Mouse (Mus musculus): ENCODE measurements around the gene Spag16. TPM values are rescaled to one million over a fixed set of nuclear protein-coding genes. Genes with fewer than 3 reads are reported as not detected.

The Spag16 gene
- polyA plus RNA-seq, 1 experiment from 2014 or later = 2.6 TPM

GRCm38 (mm10) chr1:70692529-70692928, 865.8 kb downstream of the Spag16 start:
- DNase-seq (ENCODE audit: extremely low spot score, low spot score) = no peak
- Histone ChIP-seq H3K36me3 (replicated peaks) (no peaks in the 10 kb centered on the region), H3K4me1 (no peaks in the 10 kb centered on the region), H3K9me3 (no peaks in the 10 kb centered on the region), H3K27me3 (ENCODE audit: poor library complexity, severe bottlenecking) (no peaks in the 10 kb centered on the region), H3K27ac (no peak overlapping the region), H3K4me3 (no peak overlapping the region)
- WGBS = 91% methylated on average over 2 of the region's 2 CpGs

GRCm38 (mm10) chr1:70700270-70700669, 873.5 kb downstream of the Spag16 start:
- Histone ChIP-seq H3K4me3 (no peak overlapping the region), H3K9me3 (no peaks in the 10 kb centered on the region), H3K4me1 (no peaks in the 10 kb centered on the region), H3K27me3 (ENCODE audit: poor library complexity, severe bottlenecking) (no peaks in the 10 kb centered on the region), H3K27ac (no peak overlapping the region), H3K36me3 (replicated peaks) (no peaks in the 10 kb centered on the region)
- no peak for DNase-seq (ENCODE audit: extremely low spot score, low spot score)
- whole genome bisulfite sequencing = 85% methylated on average over 5 of the region's 5 CpGs

- WGBS = 85% methylated on average over 3 of the region's 3 CpGs
- H3K4me3 ChIP-seq = no peak overlapping the region
- H3K9me3 ChIP-seq = no peaks in the 10 kb centered on the region
- H3K27me3 ChIP-seq (ENCODE audit: poor library complexity, severe bottlenecking) = no peaks in the 10 kb centered on the region
- no peaks in the 10 kb centered on the region for H3K36me3 ChIP-seq (replicated peaks)
- DNase-seq (ENCODE audit: extremely low spot score, low spot score) = no peak
- no peaks in the 10 kb centered on the region for H3K4me1 ChIP-seq
- no peak overlapping the region for H3K27ac ChIP-seq
These were observed 877.2 kb downstream of the Spag16 start for GRCm38 (mm10) chr1:70703934-70704333.

- Histone ChIP-seq H3K9me3 (no peaks in the 10 kb centered on the region), H3K36me3 (replicated peaks) (no peaks in the 10 kb centered on the region), H3K4me1 (no peaks in the 10 kb centered on the region), H3K4me3 (no peak overlapping the region), H3K27me3 (ENCODE audit: poor library complexity, severe bottlenecking) (no peaks in the 10 kb centered on the region), H3K27ac (no peak overlapping the region)
- DNase-seq (ENCODE audit: extremely low spot score, low spot score) = no peak
- 87% methylated on average over 3 of the region's 3 CpGs for WGBS
These were observed 879.1 kb downstream of the Spag16 start for GRCm38 (mm10) chr1:70705821-70706220.

- Histone ChIP-seq H3K4me1 (no peaks in the 10 kb centered on the region), H3K9me3 (no peaks in the 10 kb centered on the region), H3K36me3 (replicated peaks) (no peaks in the 10 kb centered on the region), H3K27ac (no peak overlapping the region), H3K4me3 (no peak overlapping the region), H3K27me3 (ENCODE audit: poor library complexity, severe bottlenecking) (no peaks in the 10 kb centered on the region)
- WGBS = 70% methylated on average over 5 of the region's 5 CpGs
- no peak for DNase-seq (ENCODE audit: extremely low spot score, low spot score)
These were observed 898.3 kb downstream of the Spag16 start for GRCm38 (mm10) chr1:70725045-70725444.

- H3K27ac ChIP-seq = no peak within 1 kb of the TSS
- H3K4me1 ChIP-seq = no peaks in the 10 kb centered on the region
- DNase-seq (ENCODE audit: extremely low spot score, low spot score) = peak; percentile 69
- no peak within 1 kb of the TSS for H3K4me3 ChIP-seq
- no peaks in the 10 kb centered on the region for H3K36me3 ChIP-seq (replicated peaks)
- H3K27me3 ChIP-seq (ENCODE audit: poor library complexity, severe bottlenecking) = no peaks in the 10 kb centered on the region
- no peaks in the 10 kb centered on the region for H3K9me3 ChIP-seq
- 9% methylated on average over 13 of the region's 13 CpGs for WGBS
These were observed 898.9 kb downstream of the Spag16 start, which contains the start of gene Vwc2l for GRCm38 (mm10) chr1:70725655-70726066. Gene Vwc2l (plus strand): TSS chr1:70725715.

Other genes starting within 250 kb of the Spag16 start
- 5.4 and 6.4 TPM in 2 replicates for gene Ikzf2, start 139.7 kb upstream of the Spag16 start, polyA plus RNA-seq (2016; fragmentation: Nextera tagmentation; extraction: Ambion mirVana)